Mouse (Mus musculus): ENCODE results near the gene Inpp5k. TPM values are rescaled to one million over a fixed set of nuclear protein-coding genes. Genes with fewer than 3 reads are reported as not detected.
"Not testable (repeated sequence)": the region's sequence is repeated elsewhere in the genome, so short reads cannot be mapped to it uniquely, and the experiment has no call there.

The Inpp5k gene
- polyA plus RNA-seq, 1 experiment from 2014 or later, result 19.8 TPM

DNA sequence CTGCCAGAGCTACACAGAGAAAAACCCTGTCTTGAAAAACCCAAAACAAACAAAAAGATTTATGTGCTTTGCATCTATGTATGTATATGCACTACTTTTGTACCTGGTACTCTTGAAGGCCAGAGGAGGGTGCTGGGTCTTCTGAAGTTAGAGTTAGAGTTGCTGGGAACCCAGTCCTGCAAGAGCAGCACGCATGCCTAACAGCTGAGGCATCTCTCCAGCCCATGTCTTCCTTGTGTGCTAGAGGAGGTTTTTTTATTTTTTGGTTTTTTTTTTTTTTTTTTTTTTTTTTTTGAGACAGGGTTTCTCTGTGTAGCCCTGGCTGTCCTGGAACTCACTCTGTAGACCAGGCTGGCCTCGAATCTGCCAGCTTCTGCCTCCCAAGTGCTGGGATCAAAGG, 57.3 kb downstream of the Inpp5k start:
- Histone ChIP-seq H3K27ac (no peak overlapping the region), H3K9me3 (no peaks in the 10 kb centered on the region), H3K4me2 (replicated peaks) (no peak overlapping the region), H3K27me3 (no peaks in the 10 kb centered on the region), H3K4me1 (no peaks in the 10 kb centered on the region), H3K36me3 (peaks cover 39% of the 10 kb centered on the region), H3K4me3 (no peak overlapping the region), H3K9ac (no peak overlapping the region)
- WGBS, result 80% methylated on average over 2 of the region's 2 CpGs
- ATAC-seq (ENCODE audit: insufficient number of reproducible peaks, insufficient read depth, low FRiP score, low TSS enrichment), result no peak

DNA sequence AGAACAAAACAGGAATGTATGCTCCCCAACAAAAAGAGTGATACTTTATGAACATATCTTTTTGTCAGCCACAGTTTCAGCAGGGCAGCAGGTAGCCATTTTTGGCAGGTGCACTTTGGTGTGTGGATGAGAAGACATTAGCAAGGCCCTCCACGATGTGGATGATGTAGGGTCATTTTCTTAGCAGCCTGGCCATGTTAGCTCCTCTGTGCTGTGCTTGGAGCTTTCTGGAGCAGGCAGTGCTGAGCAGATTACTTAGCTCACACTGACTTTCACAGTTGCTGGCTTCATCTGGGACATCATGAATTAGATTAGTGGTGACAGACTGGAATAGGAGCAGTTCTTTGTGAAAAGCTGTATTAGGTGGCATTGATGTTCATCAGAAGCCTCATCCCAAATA, 59.2 kb downstream of the Inpp5k start:
- H3K36me3 ChIP-seq, result peaks cover 42% of the 10 kb centered on the region
- H3K27me3 ChIP-seq, result no peaks in the 10 kb centered on the region

DNA sequence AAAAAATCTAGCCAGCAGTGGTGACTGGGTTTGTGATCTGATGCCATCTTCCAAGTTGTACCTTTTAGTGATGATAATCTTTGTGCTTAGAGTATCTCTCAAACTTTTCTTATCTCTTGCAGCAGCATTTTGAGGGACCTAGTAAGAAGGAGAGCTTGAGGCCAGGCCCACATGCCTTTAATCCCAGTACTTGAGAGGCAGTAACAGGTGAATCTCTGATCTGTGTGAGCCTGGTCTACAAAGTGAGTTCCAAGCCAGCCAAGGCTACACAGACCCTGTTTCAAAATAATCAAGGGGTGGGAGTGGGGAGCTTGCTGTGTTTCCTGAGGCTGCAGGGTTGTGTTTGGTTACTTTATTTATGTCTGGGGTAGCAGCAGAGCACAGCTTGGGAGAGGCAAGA, 60.3 kb downstream of the Inpp5k start:
- no peak overlapping the region for H3K9ac ChIP-seq
- ATAC-seq (ENCODE audit: insufficient number of reproducible peaks, insufficient read depth, low FRiP score, low TSS enrichment), result no peak
- no peak overlapping the region for H3K4me3 ChIP-seq
- no peak overlapping the region for H3K4me2 ChIP-seq (replicated peaks)
- H3K36me3 ChIP-seq, result peaks cover 44% of the 10 kb centered on the region
- no peak overlapping the region for H3K27ac ChIP-seq
- H3K27me3 ChIP-seq, result no peaks in the 10 kb centered on the region
- H3K4me1 ChIP-seq, result no peaks in the 10 kb centered on the region
- no peaks in the 10 kb centered on the region for H3K9me3 ChIP-seq

More for the DNA sequence above, 59.2 kb downstream of the Inpp5k start:
- H3K27ac ChIP-seq, result no peak overlapping the region
- WGBS, result 94% methylated on average over 1 of the region's 1 CpGs
- H3K9me3 ChIP-seq, result no peaks in the 10 kb centered on the region
- no peak overlapping the region for H3K4me2 ChIP-seq (replicated peaks)
- no peak overlapping the region for H3K9ac ChIP-seq
- no peaks in the 10 kb centered on the region for H3K4me1 ChIP-seq
- H3K4me3 ChIP-seq, result no peak overlapping the region
- ATAC-seq (ENCODE audit: insufficient number of reproducible peaks, insufficient read depth, low FRiP score, low TSS enrichment), result no peak

- 97% methylated on average over 5 of the region's 5 CpGs for WGBS
- no peaks in the 10 kb centered on the region for H3K9me3 ChIP-seq
- no peak overlapping the region for H3K4me3 ChIP-seq
- H3K4me2 ChIP-seq (replicated peaks), result no peak overlapping the region
- H3K9ac ChIP-seq, result no peak overlapping the region
- H3K36me3 ChIP-seq, result peaks cover 64% of the 10 kb centered on the region
- no peaks in the 10 kb centered on the region for H3K4me1 ChIP-seq
- no peak for ATAC-seq (ENCODE audit: insufficient number of reproducible peaks, insufficient read depth, low FRiP score, low TSS enrichment)
- H3K27ac ChIP-seq, result no peak overlapping the region
- H3K27me3 ChIP-seq, result no peaks in the 10 kb centered on the region
Measured at GRCm38 (mm10) chr11:75693570-75693969, 62.8 kb downstream of the Inpp5k start.

DNA sequence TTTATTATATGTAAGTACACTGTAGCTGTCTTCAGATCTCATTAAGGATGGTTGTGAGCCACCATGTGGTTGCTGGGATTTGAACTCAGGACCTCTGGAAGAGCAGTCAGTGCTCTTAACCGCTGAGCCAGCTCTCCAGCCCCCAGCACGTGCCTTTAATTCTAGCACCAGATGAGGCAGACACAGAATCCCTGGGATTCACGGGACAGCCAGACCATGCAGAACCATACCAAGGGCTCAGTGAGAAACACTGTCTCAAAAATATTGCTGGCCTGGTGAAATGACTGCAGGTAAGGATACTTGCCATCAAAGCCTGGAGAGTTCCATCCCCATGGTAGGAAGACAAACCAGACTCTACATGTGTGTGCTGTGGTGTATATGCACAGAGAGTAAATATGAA, 66.7 kb downstream of the Inpp5k start:
- not testable (repeated sequence) for H3K4me1 ChIP-seq; H3K27me3 ChIP-seq; H3K4me3 ChIP-seq; H3K9me3 ChIP-seq; H3K4me2 ChIP-seq (replicated peaks); H3K27ac ChIP-seq; H3K9ac ChIP-seq; ATAC-seq (ENCODE audit: insufficient number of reproducible peaks, insufficient read depth, low FRiP score, low TSS enrichment)
- 96% methylated on average over 3 of the region's 3 CpGs for WGBS
- peaks cover 71% of the 10 kb centered on the region for H3K36me3 ChIP-seq

Other genes with a start within 250 kb of the Inpp5k start
- 224 and 237 TPM in 2 replicates for gene Serpinf1, start 208.3 kb upstream of the Inpp5k start, polyA plus RNA-seq (2016; fragmentation: Nextera tagmentation; extraction: Ambion mirVana)
- gene Serpinf2, start 191.4 kb upstream of the Inpp5k start, polyA plus RNA-seq (2016; fragmentation: Nextera tagmentation; extraction: Ambion mirVana), result 0.08 and 0.14 TPM in 2 replicates
- 7.0 and 7.1 TPM in 2 replicates for gene Wdr81, start 176.3 kb upstream of the Inpp5k start, polyA plus RNA-seq (2016; fragmentation: Nextera tagmentation; extraction: Ambion mirVana)
- gene Tlcd2, start 169.3 kb upstream of the Inpp5k start, polyA plus RNA-seq (2016; fragmentation: Nextera tagmentation; extraction: Ambion mirVana), result 26.6 and 28.7 TPM in 2 replicates
- 74.2 and 76.5 TPM in 2 replicates for gene Prpf8, start 144.2 kb upstream of the Inpp5k start, polyA plus RNA-seq (2016; fragmentation: Nextera tagmentation; extraction: Ambion mirVana)
- 0.31 and 0.75 TPM in 2 replicates for gene Rilp, start 120.9 kb upstream of the Inpp5k start, polyA plus RNA-seq (2016; fragmentation: Nextera tagmentation; extraction: Ambion mirVana)
- gene Scarf1, start 117.4 kb upstream of the Inpp5k start, polyA plus RNA-seq (2016; fragmentation: Nextera tagmentation; extraction: Ambion mirVana), result 6.5 and 7.0 TPM in 2 replicates
- 6.3 and 7.4 TPM in 2 replicates for gene Slc43a2, start 99.3 kb upstream of the Inpp5k start, polyA plus RNA-seq (2016; fragmentation: Nextera tagmentation; extraction: Ambion mirVana)
- gene Pitpna, start 42.9 kb upstream of the Inpp5k start, polyA plus RNA-seq (2016; fragmentation: Nextera tagmentation; extraction: Ambion mirVana), result 96.0 TPM in 2 replicates
- 28.0 and 31.0 TPM in 2 replicates for gene Myo1c, start 19.5 kb downstream of the Inpp5k start, polyA plus RNA-seq (2016; fragmentation: Nextera tagmentation; extraction: Ambion mirVana)
- gene Crk, start 48.3 kb downstream of the Inpp5k start, polyA plus RNA-seq (2016; fragmentation: Nextera tagmentation; extraction: Ambion mirVana), result 135 and 142 TPM in 2 replicates
- 1,049 and 1,107 TPM in 2 replicates for gene Ywhae, start 101.9 kb downstream of the Inpp5k start, polyA plus RNA-seq (2016; fragmentation: Nextera tagmentation; extraction: Ambion mirVana)
- 2.1 and 2.5 TPM in 2 replicates for gene Doc2b, start 165.1 kb downstream of the Inpp5k start, polyA plus RNA-seq (2016; fragmentation: Nextera tagmentation; extraction: Ambion mirVana)

Measured in embryonic facial prominence, embryonic 12.5 days (tissue).